Mouse (Mus musculus) testis, adult 2 months (tissue): ENCODE results near the gene Vps8. TPM values are rescaled to one million over a fixed set of nuclear protein-coding genes. Genes with fewer than 3 reads are reported as not detected.

Source experiments
- H3K27ac ChIP-seq: fragments of 200-500 bp; 2 replicates; pipeline ENCODE4 v1.5.1; 2012; ENCODE audit warnings: low read depth, low read length; ENCODE audit not compliant: control insufficient read depth, insufficient read depth
- H3K27me3 ChIP-seq: fragments of 200-500 bp; 2 replicates; pipeline ENCODE4 v1.6.1; 2012; ENCODE audit warnings: mild to moderate bottlenecking, low read length, moderate library complexity; ENCODE audit not compliant: control insufficient read depth, insufficient read depth
- H3K36me3 ChIP-seq: fragments of 200-500 bp; 2 replicates; pipeline ENCODE4 v1.6.1; 2012; ENCODE audit warnings: mild to moderate bottlenecking, low read length; ENCODE audit not compliant: control insufficient read depth, insufficient read depth
- H3K4me1 ChIP-seq: fragments of 200-500 bp; 2 replicates; pipeline ENCODE4 v1.6.1; 2012; ENCODE audit warnings: low read length; ENCODE audit not compliant: control insufficient read depth, insufficient read depth
- H3K4me3 ChIP-seq: fragments of 200-500 bp; 2 replicates; pipeline ENCODE4 v1.5.1; 2012; ENCODE audit warnings: low read depth, mild to moderate bottlenecking, low read length, moderate library complexity, mixed read lengths; ENCODE audit not compliant: control insufficient read depth
- CTCF ChIP-seq: fragments of 200-500 bp; IDR thresholded peaks from 2 replicates; pipeline ENCODE4 v1.5.1; 2012; ENCODE audit warnings: low read depth, mild to moderate bottlenecking, inconsistent platforms, low read length, moderate library complexity; ENCODE audit not compliant: control insufficient read depth, insufficient read depth, insufficient replicate concordance
- POLR2A ChIP-seq: fragments of 200-500 bp; IDR thresholded peaks from 2 replicates; pipeline ENCODE4 v1.6.1; 2012; ENCODE audit warnings: low read depth, mild to moderate bottlenecking, inconsistent platforms, low read length, moderate library complexity; ENCODE audit not compliant: control insufficient read depth
- polyA plus RNA-seq: library from polyadenylated mRNA; depleted of rRNA; stranded (reverse); fragments of >200 nt; gene quantifications from 2 replicates; pipeline ENCODE4 v1.2.3, GENCODE M21; 2012

The Vps8 gene
- polyA plus RNA-seq, 1 experiment, result 9.6 TPM

DNA sequence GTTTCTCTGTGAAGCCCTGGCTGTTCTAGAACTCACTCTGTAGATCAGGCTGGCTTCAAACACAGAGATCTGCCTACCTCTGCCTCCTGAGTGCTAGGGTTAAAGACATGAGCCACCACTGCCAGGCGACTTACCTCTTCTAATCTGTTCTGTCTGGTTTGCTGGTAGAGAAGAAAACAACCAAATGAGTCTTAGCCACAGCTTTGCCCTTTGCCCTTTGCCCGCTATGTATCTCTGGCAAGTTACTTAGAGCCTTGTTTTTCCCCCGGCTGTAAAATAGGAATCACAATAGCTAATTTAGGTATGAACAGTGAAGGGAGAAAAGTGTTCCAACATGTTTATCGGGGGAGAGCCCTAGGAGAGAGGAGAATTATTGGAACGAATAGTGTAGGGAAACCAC is 18.3 kb upstream of the Vps8 start:
- no peak overlapping the region for H3K27ac ChIP-seq

DNA sequence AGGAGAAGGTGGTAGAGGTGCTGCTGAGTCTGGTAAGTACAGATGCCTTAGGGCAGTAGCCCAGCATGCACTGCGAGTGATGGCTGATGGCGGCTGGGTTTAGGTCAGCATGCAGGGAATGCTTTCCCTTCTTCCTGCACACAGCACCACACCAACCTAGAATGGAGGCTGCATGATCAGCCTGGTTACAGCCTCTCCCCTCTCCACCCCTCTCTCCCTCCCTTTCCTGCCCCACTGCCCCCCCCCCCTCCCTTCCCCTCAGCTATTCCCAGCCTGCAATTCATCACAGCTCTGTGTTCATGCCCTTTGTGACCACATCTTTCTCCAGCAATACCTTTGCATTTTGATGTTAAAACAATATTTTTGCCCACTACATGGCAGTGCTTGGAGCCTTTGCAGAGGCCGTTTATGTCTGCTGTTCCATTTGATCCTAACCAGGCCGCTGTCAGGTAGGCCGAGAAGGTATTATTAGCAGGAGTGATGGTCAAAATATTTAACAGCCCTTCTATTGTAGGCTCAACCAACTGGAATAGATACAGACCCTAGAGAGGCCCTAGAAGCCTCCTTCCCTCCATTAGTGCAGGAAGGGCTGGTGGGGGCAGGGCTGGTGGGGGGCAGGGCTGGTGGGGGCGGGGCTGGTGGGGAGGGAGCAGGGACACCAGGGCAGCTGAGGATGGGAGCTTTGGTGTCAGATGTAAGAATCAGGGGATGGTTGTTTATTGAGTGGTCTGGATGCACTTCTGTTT is 17.5 kb upstream of the Vps8 start:
- Histone ChIP-seq H3K27me3 (no peaks in the 10 kb centered on the region), H3K4me1 (peaks cover 6% of the 10 kb centered on the region), H3K27ac (no peak overlapping the region), H3K4me3 (no peak overlapping the region), H3K36me3 (no peaks in the 10 kb centered on the region)
- TF ChIP-seq POLR2A (no peak), CTCF (no peak)

More for the DNA sequence above, 18.3 kb upstream of the Vps8 start:
- H3K36me3 ChIP-seq, result no peaks in the 10 kb centered on the region
- H3K4me3 ChIP-seq, result no peak overlapping the region
- no peaks in the 10 kb centered on the region for H3K27me3 ChIP-seq
- TF ChIP-seq POLR2A (no peak), CTCF (no peak)
- H3K4me1 ChIP-seq, result peaks cover 6% of the 10 kb centered on the region

GRCm38 (mm10) chr16:21406136-21406535 is 16.8 kb upstream of the Vps8 start:
- Histone ChIP-seq H3K27me3 (no peaks in the 10 kb centered on the region), H3K36me3 (no peaks in the 10 kb centered on the region), H3K27ac (no peak overlapping the region), H3K4me3 (no peak overlapping the region), H3K4me1 (peaks cover 6% of the 10 kb centered on the region)
- TF ChIP-seq POLR2A (no peak), CTCF (no peak)

- H3K4me1 ChIP-seq, result no peaks in the 10 kb centered on the region
- no peak overlapping the region for H3K4me3 ChIP-seq
- no peaks in the 10 kb centered on the region for H3K27me3 ChIP-seq
- TF ChIP-seq CTCF (no peak), POLR2A (no peak)
- no peaks in the 10 kb centered on the region for H3K36me3 ChIP-seq
- no peak overlapping the region for H3K27ac ChIP-seq
Measured at GRCm38 (mm10) chr16:21411779-21412178, 11.1 kb upstream of the Vps8 start.

DNA sequence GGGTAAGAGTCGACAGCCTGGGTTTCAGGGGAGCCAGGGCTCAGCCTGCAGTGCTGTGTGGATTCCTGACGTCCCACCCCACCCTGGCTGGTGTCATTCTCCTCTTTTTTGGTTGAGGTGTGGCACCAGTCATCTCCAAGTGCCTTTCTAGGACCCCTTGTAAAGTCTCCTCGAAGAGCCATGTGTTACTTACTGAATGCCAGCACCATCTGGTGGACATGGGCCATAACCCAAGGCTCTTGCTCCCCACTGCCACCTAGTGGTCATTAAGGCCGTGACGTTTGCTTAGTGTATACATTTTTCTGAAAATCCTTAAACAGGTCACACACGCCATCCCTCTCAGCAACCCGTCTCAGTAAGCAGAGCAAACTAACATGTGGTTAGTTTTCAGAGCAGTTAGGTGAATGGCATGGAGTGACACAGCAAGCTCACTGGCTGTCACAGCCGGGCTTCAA is 10.3 kb upstream of the Vps8 start:
- TF ChIP-seq POLR2A, result no peak
- TF ChIP-seq CTCF, result peak; percentile 97; the same call in 1 of the 2 replicates
- Histone ChIP-seq H3K36me3 (no peaks in the 10 kb centered on the region), H3K27ac (no peak overlapping the region), H3K27me3 (no peaks in the 10 kb centered on the region), H3K4me1 (no peaks in the 10 kb centered on the region), H3K4me3 (peak overlapping the region; percentile 41)

DNA sequence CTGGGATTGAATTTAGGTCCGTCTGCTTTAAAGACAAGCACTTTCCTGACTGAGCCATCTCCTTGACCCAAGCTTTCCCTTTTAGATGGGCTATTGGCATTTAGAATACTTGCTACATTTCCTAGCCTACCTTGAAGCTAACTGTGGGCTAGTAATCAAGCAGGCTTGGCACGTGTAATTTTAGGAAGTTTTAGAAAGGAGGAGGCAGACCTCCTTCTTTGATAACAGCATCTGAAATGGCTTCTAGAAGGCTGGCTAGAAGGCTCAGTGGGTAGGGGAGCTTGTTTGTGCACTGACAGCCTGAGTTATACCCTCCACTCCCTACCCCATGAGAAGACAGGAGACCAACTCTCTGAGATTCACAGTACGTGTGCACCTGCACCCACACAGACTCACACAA is 9.1 kb upstream of the Vps8 start:
- Histone ChIP-seq H3K27me3 (no peaks in the 10 kb centered on the region), H3K4me1 (no peaks in the 10 kb centered on the region), H3K36me3 (no peaks in the 10 kb centered on the region), H3K27ac (no peak overlapping the region), H3K4me3 (no peak overlapping the region)
- no peak for TF ChIP-seq CTCF
- no peak for TF ChIP-seq POLR2A

GRCm38 (mm10) chr16:21415128-21415527 is 7.8 kb upstream of the Vps8 start:
- Histone ChIP-seq H3K4me3 (no peak overlapping the region), H3K4me1 (no peaks in the 10 kb centered on the region), H3K36me3 (no peaks in the 10 kb centered on the region), H3K27me3 (no peaks in the 10 kb centered on the region), H3K27ac (no peak overlapping the region)
- TF ChIP-seq CTCF (no peak), POLR2A (no peak)
